Mouse (Mus musculus) yolk sac, embryonic 10.5 days (tissue): ENCODE measurements at regions not wholly inside any gene's neighbourhood (a gene's known extent, or its start where the extent isn't known, plus 50 kb on each side); places are given as distances from the start of the nearest gene placed in this dataset.
"Not testable (repeated sequence)": the region's sequence is repeated elsewhere in the genome, so short reads cannot be mapped to it uniquely, and the experiment has no call there.

Source experiments
- DNase-seq: peaks from one replicate; pipeline ENCODE4 v3.0.0-alpha.2; 2017; ENCODE audit warnings: low spot score

- no peak for DNase-seq
These were observed 317.3 kb upstream of the 4933412E24Rik start for GRCm38 (mm10) chr15:60333573-60334306.

- no peak for DNase-seq
These were observed 301.2 kb upstream of the 4933412E24Rik start for GRCm38 (mm10) chr15:60317577-60317976.

- no peak for DNase-seq
These were observed 298.8 kb upstream of the 4933412E24Rik start for GRCm38 (mm10) chr15:60315210-60315609.

- no peak for DNase-seq
These were observed 293.5 kb upstream of the 4933412E24Rik start for GRCm38 (mm10) chr15:60309909-60310308.

GRCm38 (mm10) chr15:60308968-60309367 lies 292.6 kb upstream of the 4933412E24Rik start:
- no peak for DNase-seq

DNA sequence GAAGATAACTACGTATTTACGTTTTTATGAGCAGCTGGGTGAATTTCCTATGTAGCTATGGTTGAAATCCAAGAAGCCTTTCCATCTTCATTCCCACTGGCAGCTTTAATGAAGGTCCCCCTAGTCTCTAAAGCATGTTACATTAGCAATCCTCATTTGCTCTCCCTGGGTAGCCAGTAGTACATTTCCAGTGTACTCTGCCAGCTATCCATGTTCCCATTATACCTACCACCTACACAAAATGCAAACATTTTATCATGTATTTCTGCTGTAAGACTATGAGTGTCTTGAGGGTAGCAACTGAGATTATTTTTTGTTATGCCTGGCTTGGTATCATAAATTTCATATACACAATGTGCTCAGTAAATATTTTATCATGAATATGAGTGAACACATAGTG lies 291.7 kb upstream of the 4933412E24Rik start:
- DNase-seq = no peak

DNA sequence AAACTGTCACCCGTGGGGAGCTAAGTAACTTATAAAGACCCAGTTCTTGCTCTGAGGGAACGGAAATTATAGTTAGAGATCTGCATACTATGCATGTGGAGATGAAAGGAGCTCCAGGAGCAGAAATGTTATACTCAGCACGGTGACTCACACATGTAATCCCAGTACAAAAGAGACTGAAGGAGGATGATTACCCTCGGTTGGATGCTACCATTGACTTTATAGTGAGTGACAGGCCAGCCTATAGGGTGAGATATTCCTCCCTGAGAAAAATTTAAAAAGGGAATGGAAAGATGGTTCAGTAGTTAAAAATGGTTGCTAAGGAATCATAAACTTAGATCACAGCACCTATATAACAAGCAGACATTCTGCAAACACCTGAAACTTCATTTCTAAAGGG lies 287.1 kb upstream of the 4933412E24Rik start:
- DNase-seq = no peak

DNA sequence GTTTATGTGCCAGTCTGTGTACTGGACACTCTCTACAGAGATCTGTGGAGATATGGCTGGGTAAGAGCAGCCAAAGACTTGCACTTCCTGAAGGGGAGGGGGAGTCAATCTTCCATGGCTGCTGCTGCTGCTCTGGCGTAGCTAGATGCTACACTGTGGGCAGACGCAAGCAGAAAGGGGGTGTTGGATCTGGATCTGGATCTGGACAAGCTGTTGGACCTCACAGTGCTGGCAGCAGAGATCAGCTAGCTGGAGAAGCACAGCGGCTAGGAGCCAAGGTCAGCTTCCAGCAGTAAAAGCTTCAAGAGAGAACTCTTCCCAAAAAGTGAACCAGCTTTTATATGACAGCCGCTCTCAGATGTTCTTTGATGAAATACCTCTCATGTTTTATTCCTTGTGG lies 285.5 kb upstream of the 4933412E24Rik start:
- DNase-seq = no peak

DNA sequence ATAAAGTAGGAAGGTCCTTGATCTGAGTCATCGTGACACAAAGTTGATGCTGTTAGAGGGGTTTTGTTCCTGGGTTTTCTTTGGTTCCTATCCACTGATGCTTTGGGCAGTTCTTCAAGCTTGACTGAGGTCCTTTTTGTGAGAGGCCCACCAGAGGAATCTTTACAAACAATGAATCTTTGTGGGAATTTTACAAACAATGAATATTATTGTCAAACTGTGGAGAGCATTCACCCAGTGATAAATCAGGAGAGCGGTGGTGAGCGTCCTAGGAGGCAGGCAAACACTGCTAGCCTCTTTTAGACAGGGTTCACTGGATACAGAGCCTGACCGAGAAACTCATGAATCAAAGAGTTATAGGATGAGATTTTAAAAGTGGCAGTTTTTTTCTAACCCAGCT lies 268.9 kb upstream of the 4933412E24Rik start:
- no peak for DNase-seq

GRCm38 (mm10) chr15:60280378-60280777 lies 264.0 kb upstream of the 4933412E24Rik start:
- no peak for DNase-seq

DNA sequence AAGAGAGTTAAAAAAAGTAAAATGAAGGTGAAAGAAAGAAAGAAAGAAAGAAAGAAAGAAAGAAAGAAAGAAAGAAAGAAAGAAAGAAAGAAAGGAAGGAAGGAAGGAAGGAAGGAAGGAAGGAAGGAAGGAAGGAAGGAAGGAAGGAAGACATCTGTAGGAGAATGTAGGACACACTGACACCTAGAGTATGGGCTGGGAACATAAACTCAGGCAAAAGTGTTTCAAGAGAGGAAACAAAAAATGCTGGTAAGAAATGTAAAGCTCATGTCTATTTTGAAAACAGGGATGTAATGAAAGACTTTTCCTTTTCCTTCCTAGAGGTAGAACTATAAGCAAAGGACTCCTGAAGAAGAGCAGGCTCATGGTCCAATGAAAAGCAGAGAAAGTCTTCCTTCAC lies 237.2 kb upstream of the 4933412E24Rik start:
- not testable (repeated sequence) for DNase-seq

- no peak for DNase-seq
These were observed 210.0 kb upstream of the 4933412E24Rik start for GRCm38 (mm10) chr15:60226335-60226938.

DNA sequence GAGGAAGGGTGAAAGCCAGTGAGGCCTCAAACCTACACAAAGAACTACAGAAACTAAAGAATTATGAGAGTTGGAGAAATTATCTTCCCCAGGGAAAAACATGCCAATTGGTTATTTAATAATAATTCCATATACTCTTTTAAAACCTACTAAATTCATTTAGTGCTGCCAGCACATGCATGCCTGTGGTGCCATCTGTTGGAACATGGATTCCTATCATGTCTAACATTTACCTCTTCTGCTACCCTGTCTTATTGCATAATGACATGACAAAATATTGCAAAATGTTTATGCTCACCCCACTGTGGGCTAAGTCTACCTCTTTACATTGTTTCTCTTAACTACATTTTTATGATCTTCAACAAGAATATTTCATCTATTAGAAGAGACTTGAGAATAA lies 178.7 kb upstream of the 4933412E24Rik start:
- no peak for DNase-seq

- no peak for DNase-seq
These were observed 176.7 kb upstream of the 4933412E24Rik start for GRCm38 (mm10) chr15:60193157-60193556.

- DNase-seq = no peak
These were observed 170.7 kb upstream of the 4933412E24Rik start for GRCm38 (mm10) chr15:60187002-60187715.

GRCm38 (mm10) chr15:60141554-60142070 lies 125.2 kb upstream of the 4933412E24Rik start:
- DNase-seq = no peak

GRCm38 (mm10) chr15:60136671-60137070 lies 120.3 kb upstream of the 4933412E24Rik start:
- no peak for DNase-seq

DNA sequence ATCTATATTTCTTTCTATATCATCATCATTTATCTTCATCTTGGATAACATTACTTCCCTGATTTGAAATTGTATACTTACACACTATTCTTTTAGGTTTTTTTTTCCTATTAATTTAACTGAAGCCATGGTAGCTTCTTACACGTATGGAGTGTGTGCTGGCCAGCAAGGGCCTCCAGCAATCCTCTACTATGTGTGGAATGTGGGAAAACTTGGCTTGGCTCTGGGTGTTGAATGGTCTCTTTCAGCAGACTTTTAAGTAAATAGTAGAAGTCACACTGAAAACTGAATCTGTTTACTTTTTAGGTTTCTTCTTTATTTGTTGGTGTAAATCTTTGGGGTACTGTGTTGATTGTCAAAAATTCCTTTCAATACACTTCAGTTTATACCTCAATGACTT lies 118.1 kb upstream of the 4933412E24Rik start:
- DNase-seq = no peak

DNA sequence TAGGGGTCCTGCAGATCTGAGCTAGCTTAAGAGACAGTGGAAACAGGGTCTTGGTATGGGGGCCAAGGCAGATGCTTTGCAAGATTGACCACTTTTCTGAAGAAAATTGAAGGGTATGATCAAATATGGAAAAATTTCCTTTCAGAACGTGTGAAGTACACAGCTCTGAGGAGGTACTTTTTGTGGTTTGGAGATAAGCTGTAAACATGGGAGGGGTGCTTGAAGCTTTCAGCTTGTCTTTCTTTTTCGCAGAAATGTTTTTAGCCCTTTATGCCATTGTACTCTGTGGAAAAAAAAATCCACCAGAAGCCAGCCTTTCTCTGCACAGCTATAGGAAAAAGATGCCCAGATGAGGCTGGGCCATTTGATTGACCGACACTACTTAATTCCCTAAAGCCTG lies 116.3 kb upstream of the 4933412E24Rik start:
- no peak for DNase-seq

GRCm38 (mm10) chr15:60124461-60124860 lies 108.0 kb upstream of the 4933412E24Rik start:
- no peak for DNase-seq

DNA sequence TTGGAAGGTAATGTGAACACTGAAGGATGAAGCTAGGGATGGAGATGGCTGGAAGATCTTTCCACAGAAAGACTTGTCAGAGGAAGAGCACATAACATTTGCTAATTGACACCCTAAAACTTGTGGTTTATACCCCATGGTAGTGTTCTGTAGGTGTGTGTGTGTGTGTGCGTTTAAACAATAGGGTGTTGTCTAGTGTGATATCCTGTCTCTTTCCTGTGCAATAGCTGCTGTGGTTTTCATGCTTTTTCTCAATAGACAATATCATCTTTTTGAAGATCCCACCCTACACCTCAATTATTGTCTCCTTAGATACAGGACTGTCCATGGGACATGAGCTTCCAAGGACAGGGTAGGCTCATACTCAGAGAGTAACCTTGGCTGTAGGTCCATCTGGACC lies 103.5 kb upstream of the 4933412E24Rik start:
- no peak for DNase-seq

DNA sequence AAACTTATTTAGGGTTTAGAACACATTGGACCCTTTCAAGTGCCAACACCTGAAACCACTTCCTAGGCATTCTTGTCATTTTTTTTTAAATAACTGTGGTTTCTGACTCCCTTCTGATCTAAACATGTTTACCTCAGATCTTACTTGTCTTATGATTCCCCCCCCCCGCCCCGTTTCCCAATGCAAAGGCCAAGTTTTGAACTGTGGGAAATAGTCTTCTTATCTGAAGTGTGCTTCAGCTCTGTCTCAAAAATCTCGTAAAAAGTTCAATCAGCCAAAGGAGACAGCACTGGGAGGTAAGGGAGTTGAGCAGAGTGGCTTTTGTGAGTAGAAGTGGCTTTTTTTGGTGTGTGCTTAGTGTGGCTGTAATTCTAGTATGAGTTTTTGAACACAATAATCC lies 95.5 kb upstream of the 4933412E24Rik start:
- DNase-seq = no peak

GRCm38 (mm10) chr15:60111046-60111445 lies 94.6 kb upstream of the 4933412E24Rik start:
- DNase-seq = no peak
